Mouse (Mus musculus) left cerebral cortex, adult 6 months (tissue): ENCODE measurements around the gene Ggcx. TPM values are rescaled to one million over a fixed set of nuclear protein-coding genes. Genes with fewer than 3 reads are reported as not detected.

Source experiments
- long read RNA-seq, 2 experiments: library from polyadenylated mRNA; unstranded; transcript quantifications; one replicate each; pipeline ENCODE4 v2.0.0; 2019 to 2020
- polyA plus RNA-seq: library from polyadenylated mRNA; unstranded; fragments of <200 nt; fragmentation: Nextera tagmentation; gene quantifications from 2 replicates; pipeline ENCODE4 v1.2.3, GENCODE M21; 2021

Ggcx gene
- polyA plus RNA-seq: 6.0 and 6.1 TPM in 2 replicates
- long read RNA-seq, experiment 1, transcript Ggcx-201 (15 exons, 2,929 nt): major isoform, 18 of 28 reads
- long read RNA-seq, experiment 1, partial matches to known transcripts: 1 of 28 reads
- long read RNA-seq, experiment 1, other reads (novel, unspliced or antisense): 9 of 28 reads
- long read RNA-seq, experiment 2, partial matches to known transcripts: 4 of 7 reads
- long read RNA-seq, experiment 2, other reads (novel, unspliced or antisense): 1 of 7 reads

GRCm38 (mm10) chr6:72414076-72414756 lies at the start of gene Ggcx:
Ggcx (plus strand) TSS chr6:72414308.

DNA sequence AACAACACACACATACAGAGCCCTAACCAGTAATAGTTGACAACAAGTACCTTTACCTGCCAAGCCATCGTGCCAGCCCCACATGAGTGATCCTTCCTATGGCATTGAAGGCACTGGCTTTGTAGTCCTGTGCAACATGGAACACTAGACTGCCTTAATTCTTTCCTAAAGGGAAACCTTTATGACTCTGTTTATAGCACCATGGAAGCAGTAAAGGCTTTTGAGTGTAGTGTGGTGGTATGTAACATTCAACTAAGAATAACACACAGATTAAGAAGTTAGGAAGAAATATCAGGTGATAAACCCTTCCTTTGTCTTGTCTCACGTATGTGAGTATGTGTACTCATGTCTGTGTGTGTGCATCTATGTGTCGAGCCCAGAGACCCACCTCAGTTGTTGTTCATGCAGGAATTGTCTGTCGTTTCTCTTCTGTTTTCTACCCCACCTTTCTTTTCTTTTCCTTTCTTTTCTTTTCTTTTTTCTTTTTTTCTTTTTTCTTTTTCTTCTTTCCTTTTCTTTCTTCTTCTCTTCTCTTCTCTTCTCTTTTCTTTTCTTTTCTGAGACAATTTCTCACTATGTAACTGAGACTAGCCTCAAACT lies 47.2 kb upstream of the Ggcx start, which contains the start of gene Rnf181:
Gene Rnf181, minus strand, starts transcription at position 113 of the 600 bp plus-strand sequence.

DNA sequence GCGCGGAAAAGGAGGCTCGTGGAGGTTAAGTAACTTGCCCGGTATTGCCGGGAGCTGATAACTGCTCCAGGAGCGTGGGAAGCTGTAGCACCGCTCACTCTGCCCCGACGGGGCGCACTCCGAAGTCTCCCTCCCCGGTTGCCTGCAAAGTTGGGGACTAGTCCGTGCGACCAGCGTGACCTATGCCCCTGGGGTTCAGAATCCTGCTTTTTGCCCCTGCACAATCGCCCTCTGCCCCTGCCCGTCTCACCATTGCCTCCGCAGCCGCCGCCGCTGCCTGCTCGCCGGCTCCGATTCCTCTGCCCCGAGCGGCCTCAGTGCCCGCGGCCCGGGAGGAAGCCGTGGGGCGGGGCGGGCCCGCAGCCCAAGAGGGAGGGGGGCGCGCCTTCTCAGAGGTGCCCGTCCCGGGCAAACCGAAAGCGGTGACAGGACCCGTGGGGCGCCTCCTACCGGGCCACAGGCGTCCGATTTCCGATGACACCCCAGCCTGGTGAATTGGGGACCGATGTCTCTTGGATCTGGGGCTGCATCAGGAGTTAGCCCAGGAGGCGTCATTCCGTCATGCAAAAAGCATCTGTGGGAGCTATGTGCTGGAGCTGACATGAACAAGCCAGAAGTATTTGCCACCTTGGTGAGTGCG lies 33.9 kb upstream of the Ggcx start, which contains the start of gene Vamp5:
Gene Vamp5, minus strand, starts transcription at position 338 of the 640 bp plus-strand sequence.

GRCm38 (mm10) chr6:72389941-72390771 lies 24.0 kb upstream of the Ggcx start, which contains the start of gene Vamp8:
Vamp8 (minus strand) TSS chr6:72390703.

DNA sequence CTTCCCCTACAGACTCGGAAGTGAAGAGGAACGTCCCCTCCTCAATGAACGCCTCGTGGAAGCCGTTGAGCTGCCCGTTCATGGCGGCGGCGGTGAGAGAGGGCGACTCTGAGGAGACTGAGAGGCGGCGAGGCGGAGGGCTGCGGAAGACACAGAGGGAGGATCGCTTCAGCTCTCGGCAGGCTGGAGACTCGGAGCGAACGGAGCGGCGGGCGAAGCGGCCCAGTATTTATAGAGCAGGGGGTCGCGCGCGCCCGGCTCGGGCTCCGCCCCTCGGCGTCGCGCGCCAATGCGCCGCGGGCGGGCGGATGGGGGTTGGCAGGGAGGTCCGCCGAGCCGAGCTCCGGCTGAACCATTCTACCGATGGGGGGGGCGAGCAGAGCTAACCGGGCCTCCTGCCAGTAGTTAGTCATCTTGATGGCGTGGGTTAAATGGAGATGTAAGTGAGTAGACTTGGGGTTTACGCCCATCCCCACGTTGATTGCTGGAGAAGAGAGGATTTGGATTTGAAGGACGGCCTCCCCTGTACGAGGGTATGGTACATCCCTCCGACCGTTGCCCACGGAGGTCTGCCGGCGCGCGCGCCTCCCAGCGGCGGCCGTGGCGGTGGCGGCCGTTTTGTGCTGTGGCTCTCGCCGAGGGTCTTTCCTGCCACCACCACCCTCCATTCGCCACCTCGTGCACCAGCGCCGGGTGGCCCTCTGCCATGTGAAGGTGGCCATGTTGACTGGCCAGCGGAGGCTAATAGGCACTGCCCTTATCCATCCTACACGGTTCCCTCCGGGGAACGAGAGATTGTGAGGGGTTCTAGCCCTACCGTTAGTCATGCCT lies 25.5 kb downstream of the Ggcx start, which contains the start of gene Mat2a:
Gene Mat2a, minus strand, starts transcription at position 204 of the 831 bp plus-strand sequence.

Other genes starting within 250 kb of the Ggcx start
- gene Atoh8, start 178.7 kb upstream of the Ggcx start, polyA plus RNA-seq: 0.63 and 1.0 TPM in 2 replicates
- gene Sftpb, start 109.7 kb upstream of the Ggcx start, polyA plus RNA-seq: not detected in 2 replicates
- gene Usp39, start 69.1 kb upstream of the Ggcx start, polyA plus RNA-seq: 27.1 and 33.1 TPM in 2 replicates
- 9.2 and 11.7 TPM in 2 replicates for gene 0610030E20Rik, start 67.0 kb upstream of the Ggcx start, polyA plus RNA-seq
- 1.8 and 3.7 TPM in 2 replicates for gene Tmem150a, start 58.9 kb upstream of the Ggcx start, polyA plus RNA-seq
- gene Rnf181, start 47.4 kb upstream of the Ggcx start, polyA plus RNA-seq: 123 and 127 TPM in 2 replicates
- gene Vamp5, start 33.8 kb upstream of the Ggcx start, polyA plus RNA-seq: 18.9 and 19.9 TPM in 2 replicates
- gene Vamp8, start 23.6 kb upstream of the Ggcx start, polyA plus RNA-seq: 42.8 and 51.0 TPM in 2 replicates
- 106 and 136 TPM in 2 replicates for gene Mat2a, start 25.2 kb downstream of the Ggcx start, polyA plus RNA-seq
- gene Sh2d6, start 107.4 kb downstream of the Ggcx start, polyA plus RNA-seq: 0.49 and 0.53 TPM in 2 replicates
- 4.4 and 5.6 TPM in 2 replicates for gene Capg, start 130.1 kb downstream of the Ggcx start, polyA plus RNA-seq
- 16.2 and 17.2 TPM in 2 replicates for gene Elmod3, start 184.1 kb downstream of the Ggcx start, polyA plus RNA-seq
- 13.3 and 14.4 TPM in 2 replicates for gene Retsat, start 184.2 kb downstream of the Ggcx start, polyA plus RNA-seq
- 20.6 and 31.1 TPM in 2 replicates for gene Tgoln1, start 202.7 kb downstream of the Ggcx start, polyA plus RNA-seq